Mouse (Mus musculus) G1E (cell line): ENCODE measurements at regions not wholly inside any gene's neighbourhood (a gene's known extent, or its start where the extent isn't known, plus 50 kb on each side); places are given as distances from the start of the nearest gene placed in this dataset.

ENCODE experiments used
- CTCF ChIP-seq: IDR thresholded peaks from 2 replicates; pipeline ENCODE4 v1.5.1; 2012; ENCODE audit warnings: low read depth, low read length, inconsistent platforms, mixed read lengths
- GATA1 ChIP-seq: IDR thresholded peaks from 2 replicates; pipeline ENCODE4 v1.6.1; 2012; ENCODE audit warnings: borderline replicate concordance, low read length, inconsistent platforms, mixed read lengths

DNA sequence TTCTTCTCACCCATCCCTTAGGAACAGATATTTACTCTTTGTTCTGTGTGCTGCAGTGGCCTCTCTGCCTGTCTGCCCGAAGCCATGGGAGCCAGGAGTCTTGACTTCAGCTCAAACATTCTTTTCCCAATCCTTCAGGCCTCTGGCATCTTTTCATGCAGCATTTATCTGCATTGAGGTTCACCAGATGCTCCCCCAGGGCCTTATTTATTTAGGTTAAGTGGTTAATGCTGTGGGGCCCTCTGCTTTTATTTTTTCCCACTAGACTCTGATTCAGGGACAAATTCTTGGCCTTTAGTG, 464.2 kb upstream of the Gulo start:
- TF ChIP-seq CTCF (no peak), GATA1 (no peak)
